Mouse (Mus musculus) ES-Bruce4 (cell line): ENCODE results near the gene Wfdc2. TPM values are rescaled to one million over a fixed set of nuclear protein-coding genes. Genes with fewer than 3 reads are reported as not detected.
"Not testable (repeated sequence)": the region's sequence is repeated elsewhere in the genome, so short reads cannot be mapped to it uniquely, and the experiment has no call there.

Experiments used
- H3K27ac ChIP-seq: 2 replicates; pipeline ENCODE4 v1.5.1; 2012; ENCODE audit warnings: low read length, inconsistent platforms; ENCODE audit not compliant: insufficient read depth
- H3K27me3 ChIP-seq: 2 replicates; pipeline ENCODE4 v1.6.1; 2012; ENCODE audit warnings: mild to moderate bottlenecking, low read length, inconsistent platforms; ENCODE audit not compliant: control insufficient read depth, poor library complexity, insufficient read depth, severe bottlenecking
- H3K36me3 ChIP-seq: 2 replicates; pipeline ENCODE4 v1.6.1; 2012; ENCODE audit warnings: inconsistent platforms, mild to moderate bottlenecking, low read length, moderate library complexity; ENCODE audit not compliant: control insufficient read depth, poor library complexity, insufficient read depth, severe bottlenecking
- H3K4me1 ChIP-seq: one replicate; pipeline ENCODE4 v1.8.1; 2011; ENCODE audit warnings: low read length; ENCODE audit not compliant: control insufficient read depth, insufficient read depth
- H3K4me3 ChIP-seq: 2 replicates; pipeline ENCODE4 v1.5.1; 2011; ENCODE audit warnings: low read depth, mild to moderate bottlenecking, low read length
- H3K9ac ChIP-seq: 2 replicates; pipeline ENCODE4 v1.6.1; 2012; ENCODE audit warnings: low read depth, mild to moderate bottlenecking, inconsistent platforms; ENCODE audit not compliant: poor library complexity, severe bottlenecking
- H3K9me3 ChIP-seq: replicated peaks from 2 replicates; pipeline ENCODE4 v1.6.1; 2012; ENCODE audit warnings: mild to moderate bottlenecking, low read length, inconsistent platforms; ENCODE audit not compliant: control insufficient read depth, poor library complexity, insufficient read depth, severe bottlenecking
- CTCF ChIP-seq: IDR thresholded peaks from one replicate; pipeline ENCODE4 v1.8.1; 2011; ENCODE audit warnings: low read depth, low read length
- EP300 ChIP-seq: IDR thresholded peaks from 2 replicates; pipeline ENCODE4 v1.6.1; 2011; ENCODE audit warnings: low read depth, low read length; ENCODE audit not compliant: insufficient read depth
- POLR2A ChIP-seq: IDR thresholded peaks from one replicate; pipeline ENCODE4 v1.8.1; 2011; ENCODE audit warnings: low read length; ENCODE audit not compliant: insufficient read depth
- polyA plus RNA-seq: library from polyadenylated mRNA; stranded (reverse); fragments of >200 nt; gene quantifications from 2 replicates; pipeline ENCODE4 v1.2.4, GENCODE M21; 2011; ENCODE audit warnings: low read depth; ENCODE audit not compliant: missing spikeins, insufficient read depth, insufficient read length

The Wfdc2 gene
- polyA plus RNA-seq, 1 experiment = 135 TPM

- no peak within 1 kb of the TSS for H3K27ac ChIP-seq
- no peak within 1 kb of the TSS for H3K4me3 ChIP-seq
- H3K9me3 ChIP-seq = no peaks in the 10 kb centered on the region
- H3K27me3 ChIP-seq = no peaks in the 10 kb centered on the region
- H3K9ac ChIP-seq = no peak within 1 kb of the TSS
- TF ChIP-seq POLR2A (no peak), EP300 (no peak), CTCF (no peak)
- H3K4me1 ChIP-seq = no peaks in the 10 kb centered on the region
- H3K36me3 ChIP-seq = no peaks in the 10 kb centered on the region
Observed at GRCm38 (mm10) chr2:164593494-164593893, 31.3 kb downstream of the Wfdc2 start, which contains the start of gene Eppin. Gene Eppin (minus strand): TSS chr2:164593594.

DNA sequence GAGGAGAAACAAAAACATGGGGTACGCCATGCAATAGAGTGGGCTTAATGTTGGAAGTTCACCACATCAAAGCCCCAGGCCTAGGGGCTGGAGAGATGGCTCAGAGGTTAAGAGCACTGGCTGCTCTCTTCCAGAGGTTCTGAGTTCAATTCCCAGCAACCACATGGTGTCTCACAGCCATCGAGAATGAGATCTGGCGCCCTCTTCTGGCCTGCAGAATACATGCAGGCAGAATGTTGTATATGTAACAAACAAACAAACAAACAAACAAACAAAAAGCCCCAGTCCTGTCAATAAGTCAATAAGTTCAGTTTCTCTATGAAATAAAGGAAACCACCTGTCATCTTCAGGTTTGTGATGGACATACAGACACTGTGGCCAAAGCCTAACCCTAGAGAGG, 38.0 kb downstream of the Wfdc2 start:
- Histone ChIP-seq H3K4me1 (no peaks in the 10 kb centered on the region), H3K9me3 (no peaks in the 10 kb centered on the region; the same call in 1 of the 2 replicates), H3K27ac (no peak overlapping the region), H3K27me3 (no peaks in the 10 kb centered on the region), H3K4me3 (no peak overlapping the region), H3K9ac (no peak overlapping the region), H3K36me3 (no peaks in the 10 kb centered on the region)
- TF ChIP-seq CTCF (peak; percentile 65), EP300 (no peak), POLR2A (no peak)

DNA sequence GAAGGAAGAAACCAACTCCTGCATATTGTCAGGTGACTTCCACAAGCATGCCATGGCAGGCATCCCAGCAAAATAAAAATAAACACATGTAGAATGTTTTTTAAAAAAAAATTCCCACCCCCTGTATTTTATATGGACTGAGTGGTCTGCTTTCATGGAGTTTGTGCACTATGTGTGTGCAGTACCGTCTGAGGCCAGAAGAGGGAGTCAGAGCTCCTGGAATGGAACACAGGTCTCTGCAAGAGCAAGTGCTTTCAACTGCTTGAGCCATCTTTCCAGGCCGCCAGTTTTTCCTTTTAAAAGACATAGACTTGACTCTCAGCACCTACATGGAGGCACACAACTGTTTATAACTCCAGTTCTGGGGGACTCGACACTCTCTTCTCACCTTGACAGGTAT, 41.3 kb downstream of the Wfdc2 start:
- Histone ChIP-seq H3K4me3 (no peak overlapping the region), H3K27ac (no peak overlapping the region), H3K36me3 (no peaks in the 10 kb centered on the region), H3K9ac (no peak overlapping the region), H3K4me1 (no peaks in the 10 kb centered on the region), H3K9me3 (no peaks in the 10 kb centered on the region; the same call in 1 of the 2 replicates), H3K27me3 (no peaks in the 10 kb centered on the region)
- no peak for TF ChIP-seq POLR2A
- TF ChIP-seq CTCF = no peak
- TF ChIP-seq EP300 = no peak

DNA sequence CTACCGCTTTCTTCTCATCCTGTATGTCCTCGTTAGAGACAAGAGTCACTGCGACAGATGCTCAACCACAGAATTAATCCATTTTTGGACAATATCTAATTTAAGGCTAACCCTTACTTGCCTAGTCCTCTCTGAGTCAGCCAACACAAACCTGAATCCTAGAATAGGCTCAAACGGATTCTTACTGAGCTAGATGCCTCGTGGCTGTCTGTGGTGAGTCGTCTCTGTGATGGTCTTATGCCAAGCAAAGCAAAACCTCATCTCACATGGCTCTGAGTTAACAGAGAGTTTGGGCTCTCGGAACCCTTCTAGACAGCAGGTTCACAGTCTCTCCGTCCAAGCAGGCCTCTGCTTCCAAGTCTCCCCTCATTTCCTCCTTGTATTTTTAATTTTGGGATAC, 42.2 kb downstream of the Wfdc2 start:
- no peak overlapping the region for H3K4me3 ChIP-seq
- no peaks in the 10 kb centered on the region; the same call in 1 of the 2 replicates for H3K9me3 ChIP-seq
- TF ChIP-seq EP300 (no peak), POLR2A (no peak)
- H3K27ac ChIP-seq = no peak overlapping the region
- H3K27me3 ChIP-seq = no peaks in the 10 kb centered on the region
- no peak overlapping the region for H3K9ac ChIP-seq
- H3K36me3 ChIP-seq = no peaks in the 10 kb centered on the region
- H3K4me1 ChIP-seq = no peaks in the 10 kb centered on the region

- no peaks in the 10 kb centered on the region; the same call in 1 of the 2 replicates for H3K9me3 ChIP-seq
- no peaks in the 10 kb centered on the region for H3K4me1 ChIP-seq
- TF ChIP-seq POLR2A = no peak
- TF ChIP-seq CTCF = no peak
- TF ChIP-seq EP300 = no peak
- H3K9ac ChIP-seq = no peak overlapping the region
- no peak overlapping the region for H3K27ac ChIP-seq
- no peaks in the 10 kb centered on the region for H3K36me3 ChIP-seq
- H3K27me3 ChIP-seq = no peaks in the 10 kb centered on the region
- H3K4me3 ChIP-seq = no peak overlapping the region
Observed at GRCm38 (mm10) chr2:164608781-164609180, 46.6 kb downstream of the Wfdc2 start.

DNA sequence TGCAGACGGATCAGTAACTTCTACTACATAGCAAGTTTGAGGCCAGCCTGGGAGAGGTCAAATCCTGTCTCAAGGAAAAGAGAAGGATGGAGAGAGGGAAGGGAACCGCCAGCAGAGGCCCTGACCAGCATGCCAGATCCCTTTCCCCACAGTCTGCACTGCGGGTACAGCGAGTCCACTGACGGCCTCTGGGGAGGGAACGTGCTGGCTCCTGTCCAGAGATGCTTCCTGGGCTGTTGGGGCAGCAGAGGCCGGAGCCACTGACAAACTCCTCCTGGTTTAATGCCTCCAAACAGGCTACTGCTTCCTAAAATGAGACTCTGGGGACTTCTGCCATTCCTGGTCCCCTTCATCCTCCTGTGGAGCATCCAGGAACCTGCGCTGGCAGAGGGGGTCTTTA, 51.3 kb downstream of the Wfdc2 start, which contains the start of the genes Wfdc6b and Wfdc8:
Gene Wfdc6b (plus strand): TSS at position 52 of the 400 bp plus-strand sequence.
Gene Wfdc8 (minus strand): TSS at position 156 of the 400 bp plus-strand sequence.
- H3K4me3 ChIP-seq, H3K36me3 ChIP-seq, H3K27ac ChIP-seq, H3K27me3 ChIP-seq, H3K9ac ChIP-seq, H3K9me3 ChIP-seq, H3K4me1 ChIP-seq: not testable (repeated sequence)
